Mouse (Mus musculus) heart, postnatal 0 days (tissue): ENCODE measurements around the gene Srprb. TPM values are rescaled to one million over a fixed set of nuclear protein-coding genes. Genes with fewer than 3 reads are reported as not detected.

ENCODE experiments used
- ATAC-seq: fragments of 200-750 bp; cut with Nextera tagmentation; 2 replicates; pipeline ENCODE4 v1.8.0; 2017; ENCODE audit warnings: low read depth, moderate number of reproducible peaks, moderate library complexity; ENCODE audit not compliant: insufficient read depth
- DNase-seq: peaks from one replicate; pipeline ENCODE4 v3.0.0-alpha.2; 2016; ENCODE audit warnings: low spot score
- H3K27ac ChIP-seq: fragments of 300-500 bp; sonication (generic); 2 replicates; pipeline ENCODE4 v1.5.1; 2014; ENCODE audit warnings: low read depth, mild to moderate bottlenecking
- H3K27me3 ChIP-seq: fragments of 300-500 bp; sonication (generic); 2 replicates; pipeline ENCODE4 v1.6.1; 2014; ENCODE audit warnings: low read length, mixed read lengths; ENCODE audit not compliant: control insufficient read depth, insufficient read depth
- H3K36me3 ChIP-seq: fragments of 300-500 bp; sonication (generic); replicated peaks from 2 replicates; pipeline ENCODE4 v1.6.1; 2014; ENCODE audit warnings: low read length, mixed read lengths; ENCODE audit not compliant: control insufficient read depth, insufficient read depth
- H3K4me1 ChIP-seq: fragments of 300-500 bp; sonication (generic); 2 replicates; pipeline ENCODE4 v1.6.1; 2014; ENCODE audit warnings: antibody characterized with exemption; ENCODE audit not compliant: control insufficient read depth, insufficient read depth
- H3K4me2 ChIP-seq: fragments of 300-500 bp; sonication (generic); 2 replicates; pipeline ENCODE4 v1.6.1; 2014; ENCODE audit warnings: low read depth, mild to moderate bottlenecking, low read length, moderate library complexity
- H3K4me3 ChIP-seq: fragments of 300-500 bp; sonication (generic); 2 replicates; pipeline ENCODE4 v1.5.1; 2014; ENCODE audit warnings: low read depth, low read length
- H3K9ac ChIP-seq: fragments of 300-500 bp; sonication (generic); replicated peaks from 2 replicates; pipeline ENCODE4 v1.6.1; 2014; ENCODE audit warnings: low read depth, low read length, mixed read lengths
- H3K9me3 ChIP-seq: fragments of 300-500 bp; sonication (generic); replicated peaks from 2 replicates; pipeline ENCODE4 v1.6.1; 2016; ENCODE audit warnings: low read length; ENCODE audit not compliant: control insufficient read depth
- CTCF ChIP-seq: IDR thresholded peaks from 2 replicates; pipeline ENCODE4 v1.5.1; 2016; ENCODE audit warnings: antibody characterized with exemption, control low read depth, low read depth
- EP300 ChIP-seq: IDR thresholded peaks from 2 replicates; pipeline ENCODE4 v1.6.1; 2016; ENCODE audit warnings: antibody characterized with exemption, low read depth
- WGBS: fragments of 180-500 bp; shearing (Covaris S2); extraction: QIAGEN DNeasy Blood & Tissue Kit; methylation state at CpG from one replicate; pipeline ENCODE4 v1.1.7; 2014; 5-methylcytosine and 5-hydroxymethylcytosine counted together
- polyA plus RNA-seq: library from polyadenylated mRNA; unstranded; fragments of >200 nt; fragmentation: Nextera tagmentation; extraction: Ambion mirVana; gene quantifications from 2 replicates; pipeline ENCODE4 v1.2.1, GENCODE M21; 2015
- total RNA-seq: library from RNA; depleted of rRNA; stranded (reverse); fragments of >200 nt; gene quantifications from 2 replicates; pipeline ENCODE4 v1.2.3, GENCODE M21; 2014; ENCODE audit warnings: low replicate concordance

Gene Srprb
- total and polyA plus RNA-seq, 2 experiments from 2014 or later: 29.4 to 35.6 TPM

GRCm38 (mm10) chr9:103230151-103230951, 28.4 kb upstream of the Srprb start, which contains the start of the genes Gm20425 and Trf:
Gm20425 (minus strand) TSS chr9:103230307.
Trf (minus strand) TSS chr9:103230444.
- DNase-seq: peak; percentile 56
- Histone ChIP-seq H3K4me3 (peak within 1 kb of the TSS; percentile 27; the same call in 1 of the 2 replicates), H3K36me3 (no peaks in the 10 kb centered on the region), H3K27ac (peak within 1 kb of the TSS; percentile 39; the same call in 1 of the 2 replicates), H3K4me2 (peak within 1 kb of the TSS; percentile 54), H3K4me1 (no peaks in the 10 kb centered on the region), H3K9me3 (no peaks in the 10 kb centered on the region), H3K27me3 (no peaks in the 10 kb centered on the region; the same call in 1 of the 2 replicates), H3K9ac (0 out of 2 replicates have a peak within 1 kb of the TSS, but pooled peaks have one; percentile 2)
- TF ChIP-seq CTCF: no peak
- no peak for TF ChIP-seq EP300
- WGBS: 26% methylated on average over 29 of the region's 29 CpGs
- peak; percentile 71 for ATAC-seq

DNA sequence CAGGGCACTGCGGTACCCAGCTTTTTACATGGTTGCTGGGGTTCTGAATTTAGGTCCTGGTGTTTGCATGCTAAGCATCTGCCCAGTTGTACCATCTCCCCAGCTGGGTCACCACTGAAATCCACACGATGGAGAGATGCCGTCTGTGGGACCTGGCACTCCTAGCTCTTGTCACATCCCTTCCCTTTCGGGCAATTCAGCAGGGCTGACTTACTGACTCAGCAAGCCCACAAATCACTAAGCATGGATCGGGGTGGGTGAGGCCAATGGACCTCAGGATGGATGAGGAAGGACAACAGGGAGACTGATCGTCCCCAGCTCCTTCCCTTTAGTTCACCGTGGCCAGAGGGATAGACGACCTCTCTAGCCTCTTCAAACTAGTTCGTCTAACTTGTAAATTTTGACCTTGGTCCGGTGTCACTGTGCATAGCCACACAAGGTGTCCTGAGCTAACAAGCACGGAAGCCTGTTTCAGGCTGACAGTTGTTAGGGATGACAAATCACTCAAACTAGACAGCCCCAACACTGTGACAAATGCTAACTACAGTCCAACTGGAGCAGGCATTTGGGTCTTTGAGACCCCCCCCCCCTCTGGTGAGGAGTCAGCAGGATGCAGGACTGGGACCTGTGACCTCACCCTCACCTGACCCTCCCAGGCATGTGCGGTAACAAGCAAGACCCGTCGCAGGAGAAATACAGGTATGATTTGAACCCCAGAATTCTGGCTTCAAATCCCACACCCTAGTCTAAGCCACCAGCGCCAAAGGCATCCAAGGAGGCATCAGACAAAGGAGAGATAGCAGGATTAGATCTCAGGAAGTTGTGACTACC, 27.3 kb upstream of the Srprb start:
- Histone ChIP-seq H3K9ac (no peak overlapping the region), H3K9me3 (no peaks in the 10 kb centered on the region), H3K4me1 (no peaks in the 10 kb centered on the region), H3K4me2 (no peak overlapping the region), H3K4me3 (no peak overlapping the region), H3K27ac (peak overlapping the region; percentile 39; the same call in 1 of the 2 replicates), H3K36me3 (no peaks in the 10 kb centered on the region), H3K27me3 (no peaks in the 10 kb centered on the region; the same call in 1 of the 2 replicates)
- no peak for ATAC-seq
- 82% methylated on average over 15 of the region's 15 CpGs for WGBS
- DNase-seq: no peak
- TF ChIP-seq EP300 (no peak), CTCF (no peak)

DNA sequence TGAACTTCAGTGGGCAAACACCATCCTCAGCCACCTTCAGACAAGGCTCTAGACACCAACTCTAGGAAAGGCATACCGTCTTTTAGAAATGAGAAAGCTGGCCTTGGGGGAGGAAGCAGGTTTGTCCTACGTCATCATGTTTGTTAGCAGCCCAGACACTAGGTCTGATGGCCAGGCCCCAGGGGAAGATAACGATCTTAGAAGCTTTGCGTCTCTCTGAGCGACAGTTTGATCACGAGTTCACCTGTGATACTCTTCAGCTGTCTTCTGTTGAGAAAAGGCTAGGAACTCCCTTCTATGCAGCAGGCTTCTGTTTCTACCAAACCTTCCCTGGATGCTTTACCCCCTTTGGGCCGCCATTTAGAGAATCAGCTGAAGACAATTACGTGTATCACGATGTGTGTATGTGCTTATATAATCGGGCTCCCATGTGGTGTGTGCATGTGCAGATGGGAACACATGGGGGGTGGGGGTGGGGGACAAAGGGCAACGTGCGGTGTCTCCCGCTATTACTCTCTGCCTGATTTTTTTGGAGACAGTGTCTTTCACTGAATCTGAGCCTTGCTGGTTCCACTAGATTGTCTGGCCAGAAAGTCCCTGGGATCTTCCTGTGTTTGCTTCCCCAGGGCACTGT, 26.6 kb upstream of the Srprb start:
- no peak overlapping the region for H3K4me3 ChIP-seq
- 80% methylated on average over 13 of the region's 13 CpGs for WGBS
- no peak overlapping the region for H3K27ac ChIP-seq
- H3K4me2 ChIP-seq: no peak overlapping the region
- DNase-seq (no peak), ATAC-seq (no peak)
- H3K9ac ChIP-seq: no peak overlapping the region
- H3K4me1 ChIP-seq: no peaks in the 10 kb centered on the region
- TF ChIP-seq EP300 (no peak), CTCF (no peak)
- H3K27me3 ChIP-seq: no peaks in the 10 kb centered on the region; the same call in 1 of the 2 replicates
- no peaks in the 10 kb centered on the region for H3K36me3 ChIP-seq
- H3K9me3 ChIP-seq: no peaks in the 10 kb centered on the region

GRCm38 (mm10) chr9:103227760-103228159, 25.8 kb upstream of the Srprb start:
- no peak overlapping the region for H3K4me3 ChIP-seq
- H3K4me2 ChIP-seq: no peak overlapping the region
- no peaks in the 10 kb centered on the region for H3K36me3 ChIP-seq
- H3K27ac ChIP-seq: no peak overlapping the region
- H3K9me3 ChIP-seq: no peaks in the 10 kb centered on the region
- ATAC-seq (no peak), DNase-seq (no peak)
- no peak overlapping the region for H3K9ac ChIP-seq
- WGBS: 90% methylated on average over 16 of the region's 16 CpGs
- TF ChIP-seq EP300 (no peak), CTCF (no peak)
- no peaks in the 10 kb centered on the region; the same call in 1 of the 2 replicates for H3K27me3 ChIP-seq
- no peaks in the 10 kb centered on the region for H3K4me1 ChIP-seq

DNA sequence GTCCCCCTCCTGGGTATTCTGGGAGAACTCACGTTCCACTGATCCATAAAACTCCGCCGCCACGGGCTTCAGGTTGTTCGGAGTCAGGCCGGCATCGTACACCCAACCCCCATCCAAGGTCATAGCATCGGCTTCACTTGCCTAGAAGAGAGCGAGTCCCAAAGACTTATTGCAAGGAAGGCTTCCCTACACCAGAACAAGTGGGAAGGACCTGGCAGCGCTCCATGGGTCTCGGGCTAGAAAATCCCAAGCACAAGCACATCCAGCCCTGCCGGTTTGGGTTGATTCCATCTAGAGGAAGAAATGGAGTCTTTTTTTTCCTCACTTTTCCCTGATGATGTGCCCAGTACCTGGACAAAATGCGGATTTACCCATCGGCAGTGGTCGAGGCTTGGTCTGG, 24.9 kb upstream of the Srprb start:
- no peak for DNase-seq

More for the DNA sequence above, 24.9 kb upstream of the Srprb start:
- WGBS: 81% methylated on average over 15 of the region's 15 CpGs
- no peaks in the 10 kb centered on the region for H3K36me3 ChIP-seq
- H3K9ac ChIP-seq: no peak overlapping the region
- ATAC-seq: no peak
- H3K4me3 ChIP-seq: no peak overlapping the region
- no peak overlapping the region for H3K27ac ChIP-seq
- no peaks in the 10 kb centered on the region for H3K9me3 ChIP-seq
- no peak overlapping the region for H3K4me2 ChIP-seq
- no peak for TF ChIP-seq EP300
- no peak for TF ChIP-seq CTCF
- no peaks in the 10 kb centered on the region; the same call in 1 of the 2 replicates for H3K27me3 ChIP-seq
- no peaks in the 10 kb centered on the region for H3K4me1 ChIP-seq
